14 mouse cellular contexts compared by ENCODE assay signal in genomic region chr7:89257871-89258502, GRCm38 (mm10).
"Had no signal": no experiment of that assay in that cellular context is flagged by ENCODE, and none has a peak within 500 bp of the region (broad histone marks: within the 10 kb centered on the region; RNA-seq: fewer than 3 reads in every experiment).

No protein-coding gene starts in this region.

- H3K4me1 ChIP-seq: limb, embryonic 15.5 days; liver, embryonic 12.5 days; midbrain, embryonic 12.5 days; neural tube, embryonic 13.5 days; stomach, embryonic 15.5 days had no signal

- H3K36me3 ChIP-seq: limb, embryonic 15.5 days; liver, embryonic 12.5 days; midbrain, embryonic 12.5 days; neural tube, embryonic 13.5 days; stomach, embryonic 15.5 days had no signal

- H3K4me3 ChIP-seq: limb, embryonic 15.5 days; liver, embryonic 12.5 days; midbrain, embryonic 12.5 days; neural tube, embryonic 13.5 days; stomach, embryonic 15.5 days had no signal

- H3K9me3 ChIP-seq: limb, embryonic 15.5 days; liver, embryonic 12.5 days; midbrain, embryonic 12.5 days; neural tube, embryonic 13.5 days; stomach, embryonic 15.5 days had no signal

- ATAC-seq: liver, embryonic 12.5 days; midbrain, embryonic 16.5 days had no signal

- H3K27ac ChIP-seq: limb, embryonic 15.5 days; liver, embryonic 12.5 days; midbrain, embryonic 12.5 days; neural tube, embryonic 13.5 days; stomach, embryonic 15.5 days had no signal

- H3K27me3 ChIP-seq: limb, embryonic 15.5 days; liver, embryonic 12.5 days; midbrain, embryonic 12.5 days; neural tube, embryonic 13.5 days; stomach, embryonic 15.5 days had no signal

- DNase-seq: kidney, adult 11 months; kidney, postnatal 36 days; layer of hippocampus, adult 9-11 months; layer of hippocampus, postnatal 36 days; lung, postnatal 14 days; retina, postnatal 1 day; right cerebral cortex, postnatal 14 days; thymus, postnatal 36 days had no signal

- H3K4me2 ChIP-seq: limb, embryonic 15.5 days; liver, embryonic 12.5 days; midbrain, embryonic 12.5 days; neural tube, embryonic 13.5 days; stomach, embryonic 15.5 days had no signal

- H3K9ac ChIP-seq: limb, embryonic 15.5 days; liver, embryonic 12.5 days; midbrain, embryonic 12.5 days; neural tube, embryonic 13.5 days; stomach, embryonic 15.5 days had no signal
